Comparison of ENCODE assay signal across 20 mouse cellular contexts in the genomic region with DNA sequence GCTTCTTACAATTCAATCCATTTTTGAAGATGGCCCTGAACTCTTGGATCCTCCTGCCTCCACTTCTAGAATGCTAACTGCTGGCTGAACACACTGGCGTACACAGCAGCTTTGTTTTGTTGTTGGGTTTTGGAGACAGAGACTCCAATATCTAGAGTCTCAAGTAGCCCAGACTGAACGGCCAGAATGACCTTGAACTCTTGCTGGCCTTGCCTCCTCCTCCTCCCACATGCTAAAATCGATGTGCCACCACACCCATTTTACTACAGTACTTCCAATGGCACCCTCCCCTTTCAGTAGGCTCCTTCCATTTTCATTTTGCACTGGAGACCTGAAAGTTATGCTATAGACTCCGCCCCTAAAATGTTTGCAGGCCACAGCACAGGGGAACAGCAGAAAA. TPM values are rescaled to one million over a fixed set of nuclear protein-coding genes. Genes with fewer than 3 reads are reported as not detected.
DNase-seq lines count a peak whose midpoint lies in the region; ATAC-seq and TF ChIP-seq lines count a peak whose summit lies in the region.
"Had no signal": no experiment of that assay in that cellular context is flagged by ENCODE, and none has a peak within 500 bp of the region (broad histone marks: within the 10 kb centered on the region; RNA-seq: fewer than 3 reads in every experiment).

No protein-coding gene starts in this region.

- WGBS in heart, embryonic 10.5 days = 67% methylated on average over 4 of the region's 4 CpGs
- WGBS in intestine, embryonic 15.5 days = 69% methylated on average over 4 of the region's 4 CpGs
- 72% methylated on average over 4 of the region's 4 CpGs for WGBS in stomach, postnatal 0 days

- peaks cover 4% of the 10 kb centered on the region; the same call in 1 of the 2 replicates for H3K27me3 ChIP-seq in heart, embryonic 10.5 days (ENCODE audit: insufficient read depth, poor library complexity, severe bottlenecking)
- no peaks in the 10 kb centered on the region for H3K27me3 ChIP-seq in ES-Bruce4 (ENCODE audit: control insufficient read depth, insufficient read depth, low read length, poor library complexity, severe bottlenecking)
- no peaks in the 10 kb centered on the region for H3K27me3 ChIP-seq in intestine, embryonic 15.5 days (replicated peaks)
- H3K27me3 ChIP-seq in stomach, postnatal 0 days (ENCODE audit: control insufficient read depth, insufficient read depth, low read length) = no peaks in the 10 kb centered on the region
- H3K27me3 ChIP-seq: forebrain, embryonic 12.5 days; lung, embryonic 15.5 days had no signal

- H3K4me2 ChIP-seq in intestine, embryonic 15.5 days (replicated peaks) = no peak overlapping the region
- H3K4me2 ChIP-seq in stomach, postnatal 0 days (replicated peaks; ENCODE audit: low read depth) = no peak overlapping the region
- H3K4me2 ChIP-seq: forebrain, embryonic 12.5 days; heart, embryonic 11.5 days; hindbrain, embryonic 14.5 days; lung, embryonic 15.5 days had no signal

- no peaks in the 10 kb centered on the region for H3K9me3 ChIP-seq in heart, embryonic 10.5 days
- no peaks in the 10 kb centered on the region for H3K9me3 ChIP-seq in ES-Bruce4 (replicated peaks; ENCODE audit: control insufficient read depth, insufficient read depth, low read length, poor library complexity, severe bottlenecking)
- no peaks in the 10 kb centered on the region for H3K9me3 ChIP-seq in intestine, embryonic 15.5 days
- H3K9me3 ChIP-seq in stomach, postnatal 0 days (ENCODE audit: control insufficient read depth, low read length) = no peaks in the 10 kb centered on the region
- H3K9me3 ChIP-seq: forebrain, embryonic 12.5 days; lung, embryonic 15.5 days; midbrain, embryonic 10.5 days had no signal

- H3K27ac ChIP-seq in heart, embryonic 10.5 days = peak overlapping the region; percentile 48; the same call in 1 of the 2 replicates
- H3K27ac ChIP-seq in ES-Bruce4 (ENCODE audit: insufficient read depth, low read length) = peak overlapping the region; percentile 85
- 0 out of 2 replicates have a peak overlapping the region, but pooled peaks have one; percentile 32 for H3K27ac ChIP-seq in intestine, embryonic 15.5 days
- H3K27ac ChIP-seq in stomach, postnatal 0 days (replicated peaks) = 0 out of 2 replicates have a peak overlapping the region, but pooled peaks have one; percentile 2
- H3K27ac ChIP-seq: forebrain, embryonic 12.5 days; hindbrain, embryonic 14.5 days; kidney, postnatal 0 days; lung, embryonic 15.5 days; midbrain, embryonic 10.5 days had no signal

- no peak for DNase-seq in heart, embryonic 10.5 days (ENCODE audit: low spot score)
- no peak for DNase-seq in heart, adult 11 months
- DNase-seq in stomach, postnatal 0 days (ENCODE audit: low spot score) = no peak
- no peak for DNase-seq in yolk sac, embryonic 10.5 days (ENCODE audit: low spot score)
- no peak for DNase-seq in embryo, embryonic 10 days (ENCODE audit: low spot score)
- DNase-seq: adrenal gland, postnatal 14 days; cerebellum, adult 11-12 months; cerebellum, adult 9-11 months; kidney, adult 8-10 months; liver had no signal

- H3K4me1 ChIP-seq in heart, embryonic 10.5 days = peaks cover 30% of the 10 kb centered on the region
- H3K4me1 ChIP-seq in ES-Bruce4 (ENCODE audit: control insufficient read depth, insufficient read depth, low read length) = peaks cover 16% of the 10 kb centered on the region
- peaks cover 20% of the 10 kb centered on the region for H3K4me1 ChIP-seq in intestine, embryonic 15.5 days (replicated peaks)
- H3K4me1 ChIP-seq in stomach, postnatal 0 days (replicated peaks; ENCODE audit: control insufficient read depth, insufficient read depth) = no peaks in the 10 kb centered on the region
- H3K4me1 ChIP-seq: lung, embryonic 15.5 days had no signal

- no peak overlapping the region for H3K4me3 ChIP-seq in heart, embryonic 10.5 days
- H3K4me3 ChIP-seq in ES-Bruce4 (ENCODE audit: low read depth, low read length) = no peak overlapping the region
- no peak overlapping the region for H3K4me3 ChIP-seq in intestine, embryonic 15.5 days (replicated peaks)
- no peak overlapping the region for H3K4me3 ChIP-seq in stomach, postnatal 0 days (ENCODE audit: low read depth, low read length)
- H3K4me3 ChIP-seq: erythroblast, embryonic 14.5 days; forebrain, embryonic 12.5 days; lung, embryonic 15.5 days; midbrain, embryonic 10.5 days had no signal

- TF ChIP-seq EP300 in ES-Bruce4 (IDR thresholded peaks at IDR 0.05; ENCODE audit: insufficient read depth, low read depth, low read length) = peak; percentile 74; the same call in 1 of the 2 replicates
- TF ChIP-seq EP300 in stomach, postnatal 0 days (optimal IDR thresholded peaks at IDR 0.05) = no peak

- H3K36me3 ChIP-seq in heart, embryonic 10.5 days = no peaks in the 10 kb centered on the region
- no peaks in the 10 kb centered on the region for H3K36me3 ChIP-seq in ES-Bruce4 (ENCODE audit: control insufficient read depth, insufficient read depth, low read length, poor library complexity, severe bottlenecking)
- no peaks in the 10 kb centered on the region for H3K36me3 ChIP-seq in intestine, embryonic 15.5 days
- no peaks in the 10 kb centered on the region for H3K36me3 ChIP-seq in stomach, postnatal 0 days (ENCODE audit: control insufficient read depth, insufficient read depth, low read length)
- H3K36me3 ChIP-seq: forebrain, embryonic 12.5 days; lung, embryonic 15.5 days had no signal

- no peak for TF ChIP-seq POLR2A in ES-Bruce4 (IDR thresholded peaks at IDR 0.05; ENCODE audit: insufficient read depth, low read length)

- TF ChIP-seq CTCF in ES-Bruce4 (IDR thresholded peaks at IDR 0.05; ENCODE audit: low read depth, low read length) = no peak
- no peak for TF ChIP-seq CTCF in stomach, postnatal 0 days (IDR thresholded peaks at IDR 0.05; ENCODE audit: low read depth)

- no peak overlapping the region for H3K9ac ChIP-seq in ES-Bruce4 (ENCODE audit: low read depth, poor library complexity, severe bottlenecking)
- H3K9ac ChIP-seq in intestine, embryonic 15.5 days = no peak overlapping the region
- no peak overlapping the region for H3K9ac ChIP-seq in stomach, postnatal 0 days (ENCODE audit: low read length)
- H3K9ac ChIP-seq: forebrain, embryonic 12.5 days; hindbrain, embryonic 14.5 days; lung, embryonic 15.5 days had no signal

- ATAC-seq in intestine, embryonic 15.5 days = no peak
- ATAC-seq in stomach, postnatal 0 days (ENCODE audit: low FRiP score, low TSS enrichment) = no peak
- ATAC-seq: midbrain, embryonic 16.5 days had no signal

RNA-seq across cellular contexts. Expression of gene Plekha7, which starts 7.0 kb away (rescaled TPM):
- polyA plus RNA-seq in heart, embryonic 10.5 days (2016; fragmentation: Nextera tagmentation; extraction: Ambion mirVana) = 49.0 and 76.0 TPM in 2 replicates
- polyA plus RNA-seq in ES-Bruce4 (2011; ENCODE audit: insufficient read depth, insufficient read length, low read depth, missing spikeins) = 80.0 and 80.5 TPM in 2 replicates
- 21.1 and 21.4 TPM in 2 replicates for polyA plus RNA-seq in intestine, embryonic 15.5 days (2015; fragmentation: Nextera tagmentation; extraction: Ambion mirVana)
- 10.1 and 11.7 TPM in 2 replicates for polyA plus RNA-seq in stomach, postnatal 0 days (2015; fragmentation: Nextera tagmentation; extraction: Ambion mirVana)

RNA-seq across cellular contexts. Expression of gene Rps13, which starts 32.9 kb away (rescaled TPM):
- 677 and 708 TPM in 2 replicates for polyA plus RNA-seq in heart, embryonic 10.5 days (2016; fragmentation: Nextera tagmentation; extraction: Ambion mirVana)
- polyA plus RNA-seq in ES-Bruce4 (2011; ENCODE audit: insufficient read depth, insufficient read length, low read depth, missing spikeins) = 245 and 285 TPM in 2 replicates
- 829 and 865 TPM in 2 replicates for polyA plus RNA-seq in intestine, embryonic 15.5 days (2015; fragmentation: Nextera tagmentation; extraction: Ambion mirVana)
- 609 and 626 TPM in 2 replicates for polyA plus RNA-seq in stomach, postnatal 0 days (2015; fragmentation: Nextera tagmentation; extraction: Ambion mirVana)

Comparison
In these comparisons a context has a peak if more than half of its experiments do, and no peak if none do; other contexts are left out.
1. H3K27ac ChIP-seq: peak in every context shown above with its lines; median percentile 85 in ES-Bruce4; 48 in heart, embryonic 10.5 days; 32 in intestine, embryonic 15.5 days; 2 in stomach, postnatal 0 days.